Mouse (Mus musculus) brain, embryonic 14.5 days (tissue): ENCODE measurements around the gene Bricd5.

Experiments used
- CTCF ChIP-seq: fragments of 200-500 bp; IDR thresholded peaks from 2 replicates; pipeline ENCODE4 v1.5.1; 2012; ENCODE audit warnings: inconsistent platforms, mild to moderate bottlenecking, moderate library complexity, borderline replicate concordance; ENCODE audit not compliant: insufficient read depth, insufficient read length; ENCODE audit errors: extremely low read depth
- POLR2A ChIP-seq: fragments of 200-500 bp; IDR thresholded peaks from 2 replicates; pipeline ENCODE4 v1.6.1; 2012; ENCODE audit warnings: mild to moderate bottlenecking, inconsistent platforms, borderline replicate concordance; ENCODE audit not compliant: poor library complexity, insufficient read depth, insufficient read length, severe bottlenecking; ENCODE audit errors: extremely low read depth

- TF ChIP-seq CTCF (peak; percentile 67), POLR2A (no peak)
These were observed 36.7 kb upstream of the Bricd5 start for GRCm38 (mm10) chr17:24437016-24437415.
